Mouse (Mus musculus): ENCODE measurements around the gene Tsc1.

DNA sequence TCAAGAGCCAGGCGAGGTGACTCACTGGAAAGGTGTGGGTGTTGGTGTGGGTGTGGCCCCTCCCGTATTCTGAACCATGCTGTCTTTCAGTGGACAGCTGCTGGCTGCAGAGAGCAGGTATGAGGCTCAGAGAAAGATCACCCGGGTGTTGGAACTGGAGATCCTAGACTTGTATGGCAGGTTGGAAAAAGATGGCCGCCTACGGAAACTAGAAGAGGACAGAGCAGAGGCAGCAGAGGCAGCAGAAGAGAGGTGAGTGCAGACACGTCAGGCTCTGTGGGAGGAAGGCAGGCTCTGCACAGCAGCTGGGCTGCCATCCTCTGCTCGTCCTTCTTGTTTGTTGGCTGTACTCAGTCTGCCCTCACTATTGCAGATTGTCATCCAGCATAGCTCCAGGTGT lies 44.9 kb downstream of the Tsc1 start:
- TF ChIP-seq GATA1 (IDR thresholded peaks at IDR 0.05; ENCODE audit: borderline replicate concordance, low read length) (no peak), FLI1 (IDR thresholded peaks at IDR 0.05; ENCODE audit: low read length) (no peak)

Measured in megakaryocyte, embryonic 14.5 days (primary cell).